Mouse (Mus musculus) activated CD4-positive, CD25-positive, alpha-beta regulatory T cell, adult 4 months (primary cell): ENCODE measurements around the gene Ppp1r17. TPM values are rescaled to one million over a fixed set of nuclear protein-coding genes. Genes with fewer than 3 reads are reported as not detected.

Experiments
- ATAC-seq: one replicate; pipeline ENCODE4 v1.8.0; 2017
- polyA plus RNA-seq, 2 experiments: library from polyadenylated mRNA; unstranded; fragments of 100-300 nt; shearing (Covaris generic); gene quantifications; one replicate each; pipeline ENCODE4 v1.2.1; 2017

Gene Ppp1r17
- polyA plus RNA-seq = not detected

GRCm38 (mm10) chr6:56017291-56017994 is at the start of gene Ppp1r17:
Ppp1r17 (plus strand) TSS chr6:56017497.
- ATAC-seq = no peak

GRCm38 (mm10) chr6:55972998-55973397 is 44.3 kb upstream of the Ppp1r17 start:
- no peak for ATAC-seq

DNA sequence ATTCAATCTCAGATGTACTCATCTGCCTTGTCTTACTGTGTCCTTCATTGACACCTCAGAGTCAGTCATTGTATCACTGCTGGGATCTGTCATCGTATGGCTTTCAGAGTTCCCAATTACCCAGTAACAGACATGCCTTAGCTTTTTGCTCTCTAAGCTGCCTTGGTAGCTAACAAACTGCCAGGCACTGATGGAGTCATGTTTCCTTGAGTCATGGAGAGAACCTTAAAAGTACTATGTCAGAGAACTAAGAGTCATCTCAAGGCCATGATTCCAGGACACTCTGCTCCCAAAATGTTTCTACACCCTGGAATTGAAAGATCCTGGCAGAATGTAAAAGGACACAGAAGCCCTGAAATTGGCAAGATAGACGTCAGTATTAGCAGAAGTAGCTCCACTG is 37.5 kb upstream of the Ppp1r17 start:
- no peak for ATAC-seq

- no peak for ATAC-seq
Measured at GRCm38 (mm10) chr6:56008711-56009110, 8.6 kb upstream of the Ppp1r17 start.

DNA sequence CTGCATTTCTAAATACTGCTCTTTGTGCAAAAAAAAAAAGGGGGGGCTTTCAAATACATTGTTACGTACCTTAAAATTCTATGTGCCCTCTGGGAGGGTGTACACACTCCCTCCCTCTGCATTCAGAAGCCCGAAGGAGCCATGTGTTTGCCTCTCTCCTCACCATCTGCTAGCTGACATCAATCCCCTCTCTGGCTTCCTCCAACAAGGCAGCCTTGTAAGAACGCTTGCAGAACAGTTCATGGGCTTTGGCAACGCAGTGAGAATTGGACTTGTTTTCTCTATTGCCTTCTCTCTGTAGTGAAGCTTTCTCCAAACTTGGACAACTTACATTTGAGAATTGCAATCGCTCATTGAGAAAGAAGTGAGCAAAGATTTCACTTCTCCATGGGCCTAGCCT is 4.9 kb upstream of the Ppp1r17 start:
- no peak for ATAC-seq

GRCm38 (mm10) chr6:56019632-56020031 is 2.3 kb downstream of the Ppp1r17 start:
- ATAC-seq = no peak

GRCm38 (mm10) chr6:56025533-56025932 is 8.2 kb downstream of the Ppp1r17 start:
- ATAC-seq = no peak

DNA sequence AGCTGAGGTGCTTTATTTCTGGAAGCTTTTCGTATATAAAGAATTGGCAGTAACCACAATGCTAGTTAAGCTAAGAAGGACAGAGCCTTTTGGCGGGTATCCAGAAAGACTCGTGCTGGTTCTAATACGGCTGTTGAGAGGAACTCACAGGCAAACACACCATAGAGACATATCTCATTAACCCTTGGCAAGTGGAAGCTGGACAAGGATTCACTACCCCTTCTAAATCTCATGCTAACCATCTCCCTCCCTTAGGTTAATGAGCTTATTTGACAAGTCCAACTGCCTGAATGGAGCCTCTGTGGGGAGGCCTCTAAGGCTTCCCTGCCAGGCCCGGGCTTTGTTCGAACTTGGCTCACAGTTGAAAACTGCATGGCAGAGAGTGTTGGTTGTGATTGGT is 10.0 kb downstream of the Ppp1r17 start:
- ATAC-seq = no peak

GRCm38 (mm10) chr6:56027966-56028365 is 10.7 kb downstream of the Ppp1r17 start:
- ATAC-seq = no peak

DNA sequence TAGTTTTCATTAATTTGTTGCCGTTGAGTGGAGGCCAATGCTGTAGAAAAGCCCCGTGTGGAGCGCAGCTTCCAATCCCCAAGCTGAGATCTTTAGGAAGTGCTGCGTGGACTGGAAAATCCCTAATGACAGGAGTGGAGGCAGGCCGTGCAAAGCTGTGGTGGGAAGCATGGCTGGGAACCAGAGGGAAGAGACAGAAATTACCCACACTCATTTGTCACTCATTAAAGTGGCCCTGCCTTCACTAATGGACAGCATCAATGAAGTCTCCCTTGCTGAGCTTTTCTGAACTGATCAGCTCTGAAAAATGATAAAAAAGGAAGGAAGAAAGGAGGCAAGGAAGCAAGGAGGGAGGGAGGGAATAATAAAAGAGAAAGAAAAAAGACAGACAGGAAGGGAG is 12.7 kb downstream of the Ppp1r17 start:
- no peak for ATAC-seq

DNA sequence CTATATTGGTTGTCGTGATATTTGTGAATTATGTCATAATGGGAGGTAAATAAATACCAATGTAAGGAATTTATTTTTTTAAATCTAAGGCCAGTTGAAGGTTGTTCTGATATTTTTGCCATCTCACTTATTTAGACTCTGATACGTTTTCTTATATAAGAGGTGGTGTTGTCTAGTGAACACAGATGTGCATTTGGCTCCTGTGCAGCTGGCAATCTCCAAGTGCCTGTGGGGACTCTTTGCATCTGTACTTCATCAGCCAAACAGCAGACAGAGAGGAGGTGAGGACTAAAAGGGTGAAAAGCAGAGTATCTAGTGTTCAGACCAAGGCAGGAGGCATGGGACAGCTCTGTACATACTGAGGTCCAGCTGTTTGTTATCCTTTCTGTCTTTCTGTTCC is 14.9 kb downstream of the Ppp1r17 start:
- ATAC-seq = no peak

- no peak for ATAC-seq
Measured at GRCm38 (mm10) chr6:56035054-56035453, 17.8 kb downstream of the Ppp1r17 start.

DNA sequence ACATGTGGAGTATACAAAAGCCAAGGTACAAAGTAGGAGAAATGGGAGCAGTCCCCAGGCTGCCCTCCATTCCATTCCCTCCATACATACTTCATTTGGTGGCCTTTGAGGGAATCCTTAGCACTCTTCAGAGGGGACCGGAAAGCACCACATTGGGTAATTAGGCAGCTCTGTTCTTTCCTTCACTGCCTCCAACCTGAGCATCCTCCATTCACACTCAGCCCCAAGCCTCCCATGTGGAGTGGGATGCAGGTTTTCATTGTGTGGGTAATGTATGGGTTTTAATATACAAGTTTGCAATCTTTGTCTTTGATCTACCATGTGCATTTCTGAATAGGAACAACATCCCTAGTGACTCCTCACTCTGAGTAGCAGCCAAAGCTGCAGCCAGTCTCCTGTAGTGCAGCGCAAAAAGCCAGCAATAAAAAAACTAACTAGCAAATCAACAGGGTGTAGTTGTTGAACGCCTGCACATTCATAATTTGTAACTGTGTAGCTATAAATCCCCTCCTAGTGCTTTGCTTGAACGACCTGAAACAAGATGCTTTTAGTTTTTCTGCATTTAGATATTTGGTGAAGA is 22.3 kb downstream of the Ppp1r17 start:
- ATAC-seq = no peak

DNA sequence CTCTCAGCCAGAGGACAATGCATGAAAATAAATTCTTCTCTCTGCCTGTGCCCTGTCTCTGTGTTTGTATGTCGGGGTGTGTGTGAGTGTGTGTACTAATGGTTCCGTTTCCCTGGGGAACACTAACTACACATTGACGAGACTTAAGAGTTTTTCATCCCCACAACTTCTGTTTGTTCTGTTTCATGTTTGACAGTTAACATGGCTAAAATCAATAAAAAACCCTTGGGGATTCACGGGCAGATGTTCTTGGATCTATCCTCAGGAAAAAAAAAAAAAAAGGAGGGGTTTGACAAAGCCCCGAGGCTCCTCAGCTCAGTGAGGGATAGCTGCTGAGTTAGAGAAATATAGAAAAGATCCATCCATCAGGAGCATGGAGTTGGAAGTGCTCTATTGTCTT is 27.0 kb downstream of the Ppp1r17 start:
- no peak for ATAC-seq

- no peak for ATAC-seq
Measured at GRCm38 (mm10) chr6:56044716-56045115, 27.4 kb downstream of the Ppp1r17 start.

- ATAC-seq = no peak
Measured at GRCm38 (mm10) chr6:56048580-56048979, 31.3 kb downstream of the Ppp1r17 start.

- ATAC-seq = no peak
Measured at GRCm38 (mm10) chr6:56049104-56049503, 31.8 kb downstream of the Ppp1r17 start.

DNA sequence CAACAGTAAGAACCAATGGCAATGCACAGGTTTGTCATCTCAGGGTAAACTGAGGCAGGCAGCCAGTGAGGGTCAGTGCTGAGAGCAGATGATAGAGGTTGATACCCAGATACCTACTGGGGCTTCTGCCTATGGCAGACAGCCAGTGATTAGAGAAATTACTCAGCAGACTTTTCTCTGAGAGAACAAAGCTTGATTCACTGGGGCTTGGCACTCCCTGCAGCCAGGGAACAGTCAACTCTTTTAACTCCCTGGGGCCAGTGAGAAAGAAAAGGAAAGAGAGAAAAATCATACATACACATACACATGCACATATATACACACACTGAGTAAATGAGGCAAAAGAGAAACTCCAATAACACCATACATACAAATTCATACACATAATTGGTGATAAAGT is 46.4 kb downstream of the Ppp1r17 start:
- no peak for ATAC-seq

- no peak for ATAC-seq
Measured at GRCm38 (mm10) chr6:56066632-56067282, 49.5 kb downstream of the Ppp1r17 start.

- no peak for ATAC-seq
Measured at GRCm38 (mm10) chr6:56068516-56068915, 51.2 kb downstream of the Ppp1r17 start.

GRCm38 (mm10) chr6:56076378-56076805 is 59.1 kb downstream of the Ppp1r17 start:
- ATAC-seq = no peak
